Mouse (Mus musculus): ENCODE data around the gene Tmem87a. TPM values are rescaled to one million over a fixed set of nuclear protein-coding genes. Genes with fewer than 3 reads are reported as not detected.

The Tmem87a gene
- polyA plus RNA-seq, 1 experiment from 2014 or later, result 11.9 TPM

- H3K4me3 ChIP-seq, result peak within 1 kb of the TSS; percentile 68
- under 1% methylated on average over 17 of the region's 17 CpGs for WGBS
- peak within 1 kb of the TSS; percentile 94 for H3K27ac ChIP-seq
- H3K4me2 ChIP-seq, result peak within 1 kb of the TSS; percentile 80
- peak within 1 kb of the TSS; percentile 80 for H3K9ac ChIP-seq
- H3K4me1 ChIP-seq, result peaks cover 15% of the 10 kb centered on the region
- no peaks in the 10 kb centered on the region for H3K27me3 ChIP-seq
- peaks cover 4% of the 10 kb centered on the region; the same call in 1 of the 2 replicates for H3K9me3 ChIP-seq
- peak; percentile 75 for ATAC-seq (ENCODE audit: insufficient number of reproducible peaks, insufficient read depth, low FRiP score, low TSS enrichment, low read depth)
- no peaks in the 10 kb centered on the region for H3K36me3 ChIP-seq
Observed at GRCm38 (mm10) chr2:120403653-120403985, 294 bp downstream of the Tmem87a start, which contains the start of gene Ganc. Ganc (plus strand) TSS chr2:120403896.

GRCm38 (mm10) chr2:120402813-120403212 is 1.1 kb downstream of the Tmem87a start:
- 43% methylated on average over 3 of the region's 3 CpGs for WGBS
- Histone ChIP-seq H3K9ac (no peak overlapping the region), H3K27ac (no peak overlapping the region), H3K4me3 (peak overlapping the region; percentile 68), H3K9me3 (peaks cover 4% of the 10 kb centered on the region; the same call in 1 of the 2 replicates), H3K36me3 (0 out of 2 replicates have a peak, but pooled peaks cover 6% of the 10 kb centered on the region), H3K27me3 (no peaks in the 10 kb centered on the region), H3K4me1 (peaks cover 15% of the 10 kb centered on the region), H3K4me2 (peak overlapping the region; percentile 80)
- no peak for ATAC-seq (ENCODE audit: insufficient number of reproducible peaks, insufficient read depth, low FRiP score, low TSS enrichment, low read depth)

GRCm38 (mm10) chr2:120397951-120398350 is 6.0 kb downstream of the Tmem87a start:
- H3K4me1 ChIP-seq, result peaks cover 6% of the 10 kb centered on the region
- H3K27ac ChIP-seq, result no peak overlapping the region
- no peak overlapping the region for H3K4me3 ChIP-seq
- no peaks in the 10 kb centered on the region for H3K27me3 ChIP-seq
- ATAC-seq (ENCODE audit: insufficient number of reproducible peaks, insufficient read depth, low FRiP score, low TSS enrichment, low read depth), result no peak
- H3K4me2 ChIP-seq, result no peak overlapping the region
- no peaks in the 10 kb centered on the region for H3K9me3 ChIP-seq
- 100% methylated on average over 1 of the region's 1 CpGs for WGBS
- peaks cover 43% of the 10 kb centered on the region for H3K36me3 ChIP-seq
- no peak overlapping the region for H3K9ac ChIP-seq

DNA sequence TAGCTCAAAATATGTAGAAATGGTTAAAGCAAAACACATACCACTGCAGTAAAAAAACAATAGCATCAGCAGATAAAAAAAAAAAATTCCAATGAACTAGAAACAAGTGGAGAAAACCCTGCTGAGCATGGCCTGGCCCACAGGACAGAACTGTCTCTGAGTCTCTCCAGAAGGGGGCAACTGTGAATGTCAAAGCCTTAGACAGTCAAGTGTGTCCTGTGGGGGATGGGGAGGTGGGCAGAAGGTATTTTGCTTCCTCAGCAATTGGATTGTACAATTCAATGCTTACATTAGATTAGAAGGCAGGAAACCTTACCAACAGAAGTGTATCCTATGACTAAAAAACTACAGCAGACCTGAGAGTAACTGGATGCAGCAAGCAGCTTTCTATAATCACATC is 11.5 kb downstream of the Tmem87a start:
- H3K9me3 ChIP-seq, result no peaks in the 10 kb centered on the region
- no peak overlapping the region for H3K4me2 ChIP-seq
- H3K27me3 ChIP-seq, result no peaks in the 10 kb centered on the region
- H3K36me3 ChIP-seq, result peaks cover 75% of the 10 kb centered on the region
- no peak overlapping the region for H3K27ac ChIP-seq
- no peak for ATAC-seq (ENCODE audit: insufficient number of reproducible peaks, insufficient read depth, low FRiP score, low TSS enrichment, low read depth)
- no peak overlapping the region for H3K9ac ChIP-seq
- no peaks in the 10 kb centered on the region for H3K4me1 ChIP-seq
- H3K4me3 ChIP-seq, result no peak overlapping the region

- Histone ChIP-seq H3K9ac (no peak overlapping the region), H3K4me3 (no peak overlapping the region), H3K4me1 (no peaks in the 10 kb centered on the region), H3K27me3 (no peaks in the 10 kb centered on the region), H3K27ac (no peak overlapping the region), H3K36me3 (peaks cover 71% of the 10 kb centered on the region), H3K9me3 (no peaks in the 10 kb centered on the region), H3K4me2 (no peak overlapping the region)
- WGBS, result 97% methylated on average over 1 of the region's 1 CpGs
- no peak for ATAC-seq (ENCODE audit: insufficient number of reproducible peaks, insufficient read depth, low FRiP score, low TSS enrichment, low read depth)
Observed at GRCm38 (mm10) chr2:120390934-120391333, 13.0 kb downstream of the Tmem87a start.

GRCm38 (mm10) chr2:120389376-120389775 is 14.5 kb downstream of the Tmem87a start:
- no peaks in the 10 kb centered on the region for H3K27me3 ChIP-seq
- H3K9me3 ChIP-seq, result no peaks in the 10 kb centered on the region
- no peak overlapping the region for H3K4me3 ChIP-seq
- WGBS, result 83% methylated on average over 3 of the region's 3 CpGs
- H3K36me3 ChIP-seq, result peaks cover 68% of the 10 kb centered on the region
- H3K4me2 ChIP-seq, result no peak overlapping the region
- no peak for ATAC-seq (ENCODE audit: insufficient number of reproducible peaks, insufficient read depth, low FRiP score, low TSS enrichment, low read depth)
- H3K4me1 ChIP-seq, result no peaks in the 10 kb centered on the region
- no peak overlapping the region for H3K27ac ChIP-seq
- H3K9ac ChIP-seq, result no peak overlapping the region

GRCm38 (mm10) chr2:120387291-120387690 is 16.6 kb downstream of the Tmem87a start:
- H3K4me2 ChIP-seq, result no peak overlapping the region
- H3K4me3 ChIP-seq, result no peak overlapping the region
- ATAC-seq (ENCODE audit: insufficient number of reproducible peaks, insufficient read depth, low FRiP score, low TSS enrichment, low read depth), result no peak
- H3K27ac ChIP-seq, result no peak overlapping the region
- H3K27me3 ChIP-seq, result no peaks in the 10 kb centered on the region
- no peak overlapping the region for H3K9ac ChIP-seq
- H3K36me3 ChIP-seq, result peaks cover 67% of the 10 kb centered on the region
- H3K9me3 ChIP-seq, result no peaks in the 10 kb centered on the region
- no peaks in the 10 kb centered on the region for H3K4me1 ChIP-seq
- WGBS, result 96% methylated on average over 1 of the region's 1 CpGs

DNA sequence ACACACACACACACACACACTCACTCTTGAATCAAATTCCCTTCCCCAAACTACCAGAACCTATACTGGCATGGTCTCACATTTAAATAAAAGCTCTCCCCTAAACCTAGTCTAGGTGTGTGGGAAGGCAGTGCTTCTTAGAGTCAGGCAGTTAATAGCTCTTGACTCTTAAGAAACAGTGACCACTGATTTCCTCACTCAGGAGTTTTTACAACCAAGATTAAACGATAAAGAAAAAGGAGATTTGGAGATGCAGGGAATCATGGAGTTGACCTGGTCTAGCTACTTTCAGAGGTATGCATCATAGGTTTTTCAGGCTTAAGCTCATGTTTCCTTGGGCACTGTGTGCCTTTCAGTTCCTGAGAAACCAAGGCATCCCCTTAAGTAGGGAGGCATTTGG is 17.6 kb downstream of the Tmem87a start:
- 91% methylated on average over 1 of the region's 1 CpGs for WGBS
- Histone ChIP-seq H3K36me3 (peaks cover 75% of the 10 kb centered on the region), H3K27ac (no peak overlapping the region), H3K4me1 (no peaks in the 10 kb centered on the region), H3K4me2 (no peak overlapping the region), H3K4me3 (no peak overlapping the region), H3K27me3 (no peaks in the 10 kb centered on the region), H3K9me3 (no peaks in the 10 kb centered on the region), H3K9ac (no peak overlapping the region)
- no peak for ATAC-seq (ENCODE audit: insufficient number of reproducible peaks, insufficient read depth, low FRiP score, low TSS enrichment, low read depth)

- Histone ChIP-seq H3K9ac (no peak overlapping the region), H3K36me3 (peaks cover 66% of the 10 kb centered on the region), H3K4me2 (no peak overlapping the region), H3K4me3 (no peak overlapping the region), H3K4me1 (no peaks in the 10 kb centered on the region), H3K9me3 (no peaks in the 10 kb centered on the region), H3K27me3 (no peaks in the 10 kb centered on the region), H3K27ac (no peak overlapping the region)
- ATAC-seq (ENCODE audit: insufficient number of reproducible peaks, insufficient read depth, low FRiP score, low TSS enrichment, low read depth), result no peak
- 79% methylated on average over 4 of the region's 4 CpGs for WGBS
Observed at GRCm38 (mm10) chr2:120373858-120374257, 30.1 kb downstream of the Tmem87a start.

- Histone ChIP-seq H3K4me3 (no peak overlapping the region), H3K36me3 (peaks cover 75% of the 10 kb centered on the region), H3K4me1 (no peaks in the 10 kb centered on the region), H3K4me2 (no peak overlapping the region), H3K27me3 (no peaks in the 10 kb centered on the region), H3K9ac (no peak overlapping the region), H3K9me3 (no peaks in the 10 kb centered on the region), H3K27ac (no peak overlapping the region)
- no peak for ATAC-seq (ENCODE audit: insufficient number of reproducible peaks, insufficient read depth, low FRiP score, low TSS enrichment, low read depth)
- 86% methylated on average over 4 of the region's 4 CpGs for WGBS
Observed at GRCm38 (mm10) chr2:120367416-120368207, 36.3 kb downstream of the Tmem87a start.

DNA sequence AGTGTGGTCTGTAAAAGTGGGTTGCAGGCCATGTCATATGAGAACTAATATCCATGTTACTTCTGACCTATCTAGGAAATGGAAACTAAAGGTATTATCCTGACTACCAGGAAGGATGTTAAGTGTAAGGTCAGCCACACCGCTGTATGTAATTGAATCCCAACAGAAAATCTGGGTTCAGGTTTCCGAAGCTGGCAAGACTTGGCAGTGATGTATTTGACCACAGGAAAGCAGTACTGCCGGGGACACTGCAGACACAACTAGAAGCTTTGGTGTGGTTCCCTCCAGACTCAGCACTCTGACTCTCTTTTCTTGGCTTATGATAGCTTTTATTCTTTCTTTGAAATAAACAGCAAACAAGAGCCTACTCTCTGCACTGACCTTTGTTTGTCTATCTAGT is 37.4 kb downstream of the Tmem87a start:
- WGBS, result 69% methylated on average over 3 of the region's 3 CpGs
- no peak overlapping the region for H3K27ac ChIP-seq
- no peaks in the 10 kb centered on the region for H3K27me3 ChIP-seq
- no peaks in the 10 kb centered on the region for H3K4me1 ChIP-seq
- peaks cover 77% of the 10 kb centered on the region for H3K36me3 ChIP-seq
- H3K4me2 ChIP-seq, result no peak overlapping the region
- no peak overlapping the region for H3K9ac ChIP-seq
- H3K9me3 ChIP-seq, result no peaks in the 10 kb centered on the region
- no peak for ATAC-seq (ENCODE audit: insufficient number of reproducible peaks, insufficient read depth, low FRiP score, low TSS enrichment, low read depth)
- H3K4me3 ChIP-seq, result no peak overlapping the region

DNA sequence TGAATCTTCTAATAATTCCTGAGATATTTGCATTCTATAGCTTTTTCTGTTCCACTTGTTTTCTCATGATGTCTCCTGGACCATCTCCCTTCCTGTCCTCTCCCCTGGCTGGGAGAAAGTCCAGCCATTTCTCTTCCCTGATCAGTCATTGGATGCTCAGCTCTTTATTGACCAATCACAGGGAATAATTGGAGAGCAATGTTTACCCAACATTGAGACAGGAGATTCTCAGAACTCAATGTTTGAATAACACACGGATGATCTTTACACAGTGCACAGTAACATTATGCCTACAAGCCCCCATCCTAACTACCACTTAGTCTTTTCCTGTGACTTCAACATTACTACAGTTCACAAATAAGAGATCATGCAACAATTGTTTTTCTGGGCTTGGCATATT is 43.5 kb downstream of the Tmem87a start:
- H3K4me2 ChIP-seq, result no peak overlapping the region
- no peaks in the 10 kb centered on the region for H3K4me1 ChIP-seq
- 91% methylated on average over 1 of the region's 1 CpGs for WGBS
- H3K4me3 ChIP-seq, result no peak overlapping the region
- H3K9me3 ChIP-seq, result no peaks in the 10 kb centered on the region
- ATAC-seq (ENCODE audit: insufficient number of reproducible peaks, insufficient read depth, low FRiP score, low TSS enrichment, low read depth), result no peak
- peaks cover 63% of the 10 kb centered on the region for H3K36me3 ChIP-seq
- no peak overlapping the region for H3K27ac ChIP-seq
- no peak overlapping the region for H3K9ac ChIP-seq
- H3K27me3 ChIP-seq, result no peaks in the 10 kb centered on the region
